12 mouse cellular contexts compared by ENCODE assay signal in the genomic region with DNA sequence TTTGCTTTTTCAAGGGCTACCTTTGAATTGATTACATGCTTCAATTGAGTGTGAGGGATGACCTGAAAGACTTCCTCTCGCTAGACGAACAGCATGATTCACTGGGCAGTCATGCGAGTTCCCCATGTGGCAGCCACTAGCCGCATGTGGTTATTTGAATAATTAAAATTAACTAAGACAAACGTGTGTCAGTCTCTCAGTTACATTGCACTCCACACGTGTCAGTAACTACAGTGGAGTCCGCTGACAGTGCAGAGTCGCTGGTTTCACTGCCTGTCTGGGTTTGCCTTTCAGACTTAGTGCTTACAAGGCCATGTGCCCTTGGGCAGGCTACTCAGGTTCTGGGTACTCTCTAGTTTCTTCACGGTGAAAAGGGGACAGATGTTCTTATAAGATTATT. TPM values are rescaled to one million over a fixed set of nuclear protein-coding genes. Genes with fewer than 3 reads are reported as not detected.
A peak's percentile ranks its signal among the peaks of the same experiment; 100 is the strongest.
DNase-seq lines count a peak whose midpoint lies in the region; ATAC-seq and TF ChIP-seq lines count a peak whose summit lies in the region.
"Had no signal": no experiment of that assay in that cellular context is flagged by ENCODE, and none has a peak within 500 bp of the region (broad histone marks: within the 10 kb centered on the region; RNA-seq: fewer than 3 reads in every experiment).

No protein-coding gene starts in this region.

- 63% methylated on average over 9 of the region's 9 CpGs for WGBS in liver, postnatal 0 days (ENCODE audit: insufficient replicate concordance)
- WGBS in liver, embryonic 12.5 days (ENCODE audit: insufficient replicate concordance), result 72% methylated on average over 9 of the region's 9 CpGs

- no peaks in the 10 kb centered on the region for H3K9me3 ChIP-seq in liver, postnatal 0 days (ENCODE audit: low read length)
- H3K9me3 ChIP-seq in liver, embryonic 12.5 days (replicated peaks), result no peaks in the 10 kb centered on the region
- H3K9me3 ChIP-seq: hindbrain, embryonic 13.5 days had no signal

- ATAC-seq in liver, postnatal 0 days, result no peak
- no peak for ATAC-seq in liver, embryonic 12.5 days
- ATAC-seq in megakaryocyte-erythroid progenitor cell, adult 5-6 weeks (replicated peaks; ENCODE audit: low FRiP score, low TSS enrichment, poor library complexity, severe bottlenecking), result peak; percentile 40
- no peak for ATAC-seq in megakaryocyte progenitor cell, adult 5-6 weeks (replicated peaks; ENCODE audit: poor library complexity)

- peaks cover 32% of the 10 kb centered on the region for H3K4me1 ChIP-seq in liver, postnatal 0 days (ENCODE audit: insufficient read depth)
- H3K4me1 ChIP-seq in liver, embryonic 12.5 days, result peaks cover 50% of the 10 kb centered on the region

- H3K4me2 ChIP-seq in liver, postnatal 0 days (ENCODE audit: low read depth, low read length), result no peak overlapping the region
- no peak overlapping the region for H3K4me2 ChIP-seq in liver, embryonic 12.5 days
- H3K4me2 ChIP-seq: heart, embryonic 11.5 days; hindbrain, embryonic 13.5 days had no signal

- peak; percentile 26 for DNase-seq in adrenal gland, adult 2 months
- no peak for DNase-seq in adrenal gland, postnatal 4 days (ENCODE audit: low spot score in 2 of 2)
- no peak for DNase-seq in liver, postnatal 0 days
- DNase-seq in A20 (ENCODE audit: low read depth, low spot score), result peak; percentile 91
- no peak for DNase-seq in layer of hippocampus, postnatal 10 days (ENCODE audit: low spot score in 2 of 2)
- DNase-seq: right cerebral cortex, postnatal 25 days; thymus, postnatal 14 days had no signal

- H3K27ac ChIP-seq in liver, postnatal 0 days (ENCODE audit: low read depth), result peak overlapping the region; percentile 30; the same call in 1 of the 2 replicates
- H3K27ac ChIP-seq in liver, embryonic 12.5 days, result no peak overlapping the region
- H3K27ac ChIP-seq: hindbrain, embryonic 13.5 days had no signal

- H3K9ac ChIP-seq in liver, postnatal 0 days (replicated peaks), result no peak overlapping the region
- H3K9ac ChIP-seq in liver, embryonic 12.5 days, result no peak overlapping the region
- H3K9ac ChIP-seq: hindbrain, embryonic 13.5 days had no signal

- H3K4me3 ChIP-seq in liver, postnatal 0 days (ENCODE audit: low read depth, low read length), result no peak overlapping the region
- H3K4me3 ChIP-seq in liver, embryonic 12.5 days, result no peak overlapping the region
- H3K4me3 ChIP-seq: hindbrain, embryonic 13.5 days had no signal

- no peaks in the 10 kb centered on the region for H3K36me3 ChIP-seq in liver, postnatal 0 days (replicated peaks; ENCODE audit: insufficient read depth, low read length)
- H3K36me3 ChIP-seq in liver, embryonic 12.5 days, result peaks cover 3% of the 10 kb centered on the region; the same call in 1 of the 2 replicates

- no peak for TF ChIP-seq CTCF in liver, postnatal 0 days (IDR thresholded peaks at IDR 0.05; ENCODE audit: low read depth)

- no peaks in the 10 kb centered on the region for H3K27me3 ChIP-seq in liver, postnatal 0 days (ENCODE audit: insufficient read depth, low read length)
- no peaks in the 10 kb centered on the region for H3K27me3 ChIP-seq in liver, embryonic 12.5 days (replicated peaks)
- H3K27me3 ChIP-seq: hindbrain, embryonic 13.5 days had no signal

- no peak for TF ChIP-seq EP300 in liver, postnatal 0 days (IDR thresholded peaks at IDR 0.05; ENCODE audit: low read depth)

RNA-seq across cellular contexts. Expression of a gene that starts 37.2 kb away (rescaled TPM):
- total RNA-seq in adrenal gland, adult 2 months (2021), result 10 to 100 TPM; 35.9 to 42.0 TPM
- 3.3 and 5.9 TPM in 2 replicates for polyA plus RNA-seq in adrenal gland, adult 2 months (2012; rRNA removed)
- 10 to 100 TPM; 40.1 to 44.0 TPM for total RNA-seq in adrenal gland, postnatal 4 days (2021)
- polyA plus RNA-seq in liver, postnatal 0 days (2015; fragmentation: Nextera tagmentation; extraction: Ambion mirVana), result 4.6 and 5.1 TPM in 2 replicates
- polyA plus RNA-seq in liver, embryonic 12.5 days (2016; fragmentation: Nextera tagmentation; extraction: Ambion mirVana), result 7.7 and 7.9 TPM in 2 replicates
- 38.6 and 43.4 TPM in 2 replicates for total RNA-seq in megakaryocyte-erythroid progenitor cell, adult 5-6 weeks (2014; fragmentation: Nextera tagmentation)
- total RNA-seq in megakaryocyte-erythroid progenitor cell, adult 5-6 weeks (2017), result 31.8 and 53.7 TPM in 2 replicates
- 10 to 100 TPM; 28.3 to 29.1 TPM for total RNA-seq in layer of hippocampus, postnatal 10 days (2021)
- 13.3 and 19.2 TPM in 2 replicates for total RNA-seq in megakaryocyte progenitor cell, adult 5-6 weeks (2015)
- total RNA-seq in megakaryocyte progenitor cell, adult 5-6 weeks (2017), result 7.0 and 8.8 TPM in 2 replicates

Comparison
In these comparisons a context has a peak if more than half of its experiments do, and no peak if none do; other contexts are left out.
1. DNase-seq: peak in adrenal gland, adult 2 months (single experiment) and A20 (single experiment); none in adrenal gland, postnatal 4 days (0 of 2), liver, postnatal 0 days (single experiment) and layer of hippocampus, postnatal 10 days (0 of 2).